Mouse (Mus musculus): Measurements from ENCODE around the gene Pan2.
A peak's percentile ranks its signal among the peaks of the same experiment; 100 is the strongest.

- peak; percentile 83 for TF ChIP-seq MYC (IDR thresholded peaks at IDR 0.05; ENCODE audit: low read depth, low read length)
- peak; percentile 88 for TF ChIP-seq POLR2A (IDR thresholded peaks at IDR 0.05; ENCODE audit: low read depth, low read length)
- TF ChIP-seq MAFK (IDR thresholded peaks at IDR 0.05; ENCODE audit: insufficient replicate concordance, low read length) = no peak
- no peak for TF ChIP-seq CTCF (conservative IDR thresholded peaks at IDR 0.05 in 1 of 2, IDR thresholded peaks at IDR 0.05 in 1 of 2; ENCODE audit: low read depth in 2 of 2, low read length in 2 of 2)
- no peak for TF ChIP-seq E2F4 (IDR thresholded peaks at IDR 0.05; ENCODE audit: insufficient replicate concordance, low read depth, low read length)
- peak; percentile 73 for TF ChIP-seq TBP (conservative IDR thresholded peaks at IDR 0.05; ENCODE audit: low read depth, low read length)
- TF ChIP-seq HCFC1 (IDR thresholded peaks at IDR 0.05; ENCODE audit: low read depth, low read length) = peak; percentile 77
- TF ChIP-seq ZC3H11A (IDR thresholded peaks at IDR 0.05; ENCODE audit: low read depth, low read length) = no peak
- 0 out of 2 replicates have a peak, but pooled peaks have one; percentile 20 for TF ChIP-seq NRF1 (IDR thresholded peaks at IDR 0.05; ENCODE audit: low read depth, low read length)
- no peak for TF ChIP-seq EP300 (IDR thresholded peaks at IDR 0.05; ENCODE audit: low read length)
- no peak for TF ChIP-seq CHD1 (IDR thresholded peaks at IDR 0.05; ENCODE audit: low read depth, low read length)
- TF ChIP-seq USF2 (conservative IDR thresholded peaks at IDR 0.05; ENCODE audit: low read depth, low read length) = no peak
- no peak; the same call in 1 of the 2 replicates for TF ChIP-seq MEF2A (IDR thresholded peaks at IDR 0.05; ENCODE audit: borderline replicate concordance, low read depth, low read length)
- TF ChIP-seq BHLHE40 (IDR thresholded peaks at IDR 0.05; ENCODE audit: low read depth, low read length) = no peak
These were observed 34.4 kb downstream of the Pan2 start, which contains the start of gene Cs for GRCm38 (mm10) chr10:128337306-128338181.

All from CH12.LX (cell line).